Mouse (Mus musculus): ENCODE data around the gene Slc4a7. TPM values are rescaled to one million over a fixed set of nuclear protein-coding genes. Genes with fewer than 3 reads are reported as not detected.

Slc4a7 gene
- polyA plus RNA-seq (2012; rRNA removed; ENCODE audit: low replicate concordance), result 9.5 and 142 TPM in 2 replicates

DNA sequence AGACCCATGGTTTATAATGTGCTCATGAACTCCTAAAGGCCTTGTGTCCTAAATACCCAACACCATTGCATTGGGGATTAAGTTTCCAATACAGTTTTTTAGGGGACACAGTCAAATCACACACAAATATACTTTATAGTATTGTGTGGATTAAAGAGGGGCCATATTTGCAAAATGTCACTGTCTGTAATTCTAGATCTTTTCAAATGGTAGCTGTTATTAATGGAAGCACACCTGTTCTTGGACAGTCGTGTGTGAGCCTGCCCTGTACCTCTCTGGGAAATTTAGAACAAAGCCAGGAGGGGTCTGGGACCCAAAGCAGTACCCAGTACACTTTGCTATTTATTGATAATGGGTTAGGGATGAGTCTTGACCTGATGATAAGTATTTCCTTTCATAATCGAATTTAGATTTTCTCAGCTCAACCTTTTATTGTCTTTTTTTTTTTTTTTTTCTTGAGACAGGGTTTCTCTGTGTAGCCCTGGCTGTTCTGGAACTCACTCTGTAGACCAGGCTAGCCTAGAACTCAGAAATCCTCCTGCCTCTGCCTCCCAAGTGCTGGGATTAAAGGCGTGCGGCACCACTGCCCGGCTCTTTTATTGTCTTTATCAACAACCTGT, at the start of gene Slc4a7:
TSS of gene Slc4a7 (plus strand) at position 570 of the 620 bp plus-strand sequence.

DNA sequence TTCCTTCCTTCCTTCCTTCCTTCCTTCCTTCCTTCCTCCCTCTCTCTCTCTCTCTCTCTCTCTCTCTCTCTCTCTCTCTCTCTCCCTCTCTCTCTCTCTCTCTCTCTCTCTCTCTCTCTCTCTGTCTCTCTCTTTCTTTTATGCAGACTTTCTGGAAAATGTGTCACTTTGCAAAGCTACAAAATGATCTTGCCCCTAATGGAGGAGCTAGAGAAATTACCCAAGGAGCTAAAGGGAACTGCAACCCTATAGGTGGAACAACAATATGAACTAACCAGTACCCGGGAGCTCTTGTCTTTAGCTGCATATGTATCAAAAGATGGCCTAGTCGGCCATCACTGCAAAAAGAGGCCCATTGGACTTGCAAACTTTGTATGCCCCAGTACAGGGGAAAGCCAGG, 101.0 kb downstream of the Slc4a7 start, which contains the start of gene Nek10:
TSS of gene Nek10 (plus strand) at position 301 of the 400 bp plus-strand sequence.

Other genes with a start within 250 kb of the Slc4a7 start
- 0.21 TPM in 1 of 2 replicates, not detected in the other for gene Nek10, start 101.1 kb downstream of the Slc4a7 start, polyA plus RNA-seq (2012; rRNA removed; ENCODE audit: low replicate concordance)

Measured in duodenum, adult 2 months (tissue).